Mouse (Mus musculus): Measurements from ENCODE around the gene Lhfpl2.

Lhfpl2 gene

GRCm38 (mm10) chr13:94098369-94099084 lies 40.9 kb downstream of the Lhfpl2 start:
- WGBS: 38% methylated on average over 16 of the region's 16 CpGs

DNA sequence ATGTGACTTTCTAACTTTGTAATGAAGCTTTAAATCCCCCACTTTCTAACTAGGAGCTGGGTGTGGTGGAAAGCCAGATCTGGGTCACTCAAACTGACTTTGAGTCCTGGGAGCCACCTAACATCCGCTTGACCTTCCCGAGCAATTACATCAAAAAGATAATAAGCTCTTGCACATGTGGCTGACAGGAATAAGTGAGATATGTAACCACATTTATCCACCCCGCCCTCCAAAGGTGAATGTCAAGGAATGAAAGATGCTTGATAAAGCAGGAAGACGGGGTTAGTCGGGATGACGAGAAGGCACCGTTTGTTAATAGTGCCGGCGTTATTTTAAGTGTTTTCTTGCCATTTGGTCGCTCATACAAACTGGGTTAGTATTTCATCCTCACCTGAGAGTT lies 41.5 kb downstream of the Lhfpl2 start:
- 95% methylated on average over 10 of the region's 10 CpGs for WGBS

DNA sequence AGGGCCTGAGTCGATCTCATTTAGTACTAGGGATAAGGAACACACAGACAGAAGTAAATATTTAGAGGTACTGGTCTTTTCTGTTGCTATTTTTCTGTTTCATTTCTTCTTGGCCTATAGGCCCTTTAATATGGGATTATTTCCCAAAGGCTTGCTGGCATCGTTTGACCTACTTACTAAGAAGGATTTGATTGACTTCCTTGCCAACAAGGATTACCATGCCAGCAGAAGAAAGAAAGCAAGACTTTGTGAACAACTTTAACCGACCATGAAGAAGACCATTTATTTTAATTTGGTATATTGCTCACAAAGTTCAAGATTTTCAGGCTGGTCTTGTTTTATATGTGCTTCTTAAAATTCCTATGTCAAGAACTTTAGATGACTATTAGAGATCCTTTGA lies 42.8 kb downstream of the Lhfpl2 start:
- 75% methylated on average over 3 of the region's 3 CpGs for WGBS

- WGBS: 91% methylated on average over 10 of the region's 10 CpGs
Observed at GRCm38 (mm10) chr13:94101020-94101571, 43.5 kb downstream of the Lhfpl2 start.

- WGBS: 58% methylated on average over 8 of the region's 8 CpGs
Observed at GRCm38 (mm10) chr13:94104866-94105475, 47.4 kb downstream of the Lhfpl2 start.

DNA sequence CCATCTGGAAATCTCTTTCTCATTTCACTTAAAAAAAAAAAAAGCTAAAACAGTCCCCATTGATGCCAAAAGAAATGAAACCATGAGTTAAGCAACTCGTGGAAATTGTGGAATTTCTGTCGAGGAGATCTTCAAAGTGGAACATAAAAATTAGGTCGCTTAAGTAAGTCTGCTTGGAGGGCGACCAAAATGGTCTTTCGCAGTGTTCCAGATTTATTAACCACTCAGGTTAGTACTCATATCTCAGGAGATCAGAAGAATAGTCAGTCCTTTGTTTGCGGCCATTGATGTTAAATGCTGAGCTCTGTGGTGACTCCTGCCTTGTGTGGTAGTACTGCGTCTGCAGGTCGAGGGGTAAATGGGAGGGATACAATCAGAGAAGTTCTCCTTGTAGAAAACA lies 48.8 kb downstream of the Lhfpl2 start:
- 70% methylated on average over 8 of the region's 8 CpGs for WGBS

GRCm38 (mm10) chr13:94106983-94107382 lies 49.4 kb downstream of the Lhfpl2 start:
- 68% methylated on average over 7 of the region's 7 CpGs for WGBS

DNA sequence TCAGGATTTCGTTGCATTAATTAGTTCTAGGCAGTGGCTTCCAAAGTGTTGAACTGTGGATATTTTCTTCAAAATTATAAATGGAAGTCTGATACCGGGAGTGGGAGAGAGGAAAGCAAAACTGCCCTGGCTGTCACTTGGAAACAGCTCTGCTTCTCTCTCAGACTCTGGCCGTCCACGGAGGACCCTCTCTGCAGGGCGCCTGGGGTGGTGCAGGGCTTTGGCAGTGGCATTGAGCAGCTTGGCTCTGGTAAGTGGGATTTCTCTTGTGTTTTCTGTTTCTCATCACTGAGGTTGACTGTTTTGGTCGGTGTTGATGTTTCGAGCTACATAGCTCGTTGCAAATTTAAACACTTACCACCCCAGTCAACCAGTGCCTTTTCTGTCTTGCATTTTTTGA lies 53.0 kb downstream of the Lhfpl2 start:
- 64% methylated on average over 8 of the region's 8 CpGs for WGBS

DNA sequence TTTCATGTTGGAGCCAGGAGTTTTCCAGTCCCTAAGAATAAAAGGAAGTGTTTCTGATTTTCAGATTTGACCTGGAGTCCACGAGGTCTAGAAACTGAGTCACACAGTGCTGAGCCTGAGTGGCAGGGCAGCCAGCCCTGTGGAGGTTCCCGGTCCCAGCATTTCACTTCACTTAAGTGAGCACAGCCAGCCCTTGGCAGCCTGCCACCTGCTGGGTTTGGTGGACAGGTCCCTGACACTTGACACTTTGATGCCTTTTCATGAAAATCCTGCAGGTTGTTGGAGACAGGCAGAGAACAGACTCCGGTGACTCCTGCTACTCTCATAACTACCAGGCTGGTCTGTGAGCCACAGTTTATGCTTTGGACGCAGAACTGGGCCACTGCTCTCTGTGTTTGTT lies 57.9 kb downstream of the Lhfpl2 start:
- 50% methylated on average over 4 of the region's 4 CpGs for WGBS

- 43% methylated on average over 13 of the region's 13 CpGs for WGBS
Observed at GRCm38 (mm10) chr13:94116705-94117410, 59.3 kb downstream of the Lhfpl2 start.

DNA sequence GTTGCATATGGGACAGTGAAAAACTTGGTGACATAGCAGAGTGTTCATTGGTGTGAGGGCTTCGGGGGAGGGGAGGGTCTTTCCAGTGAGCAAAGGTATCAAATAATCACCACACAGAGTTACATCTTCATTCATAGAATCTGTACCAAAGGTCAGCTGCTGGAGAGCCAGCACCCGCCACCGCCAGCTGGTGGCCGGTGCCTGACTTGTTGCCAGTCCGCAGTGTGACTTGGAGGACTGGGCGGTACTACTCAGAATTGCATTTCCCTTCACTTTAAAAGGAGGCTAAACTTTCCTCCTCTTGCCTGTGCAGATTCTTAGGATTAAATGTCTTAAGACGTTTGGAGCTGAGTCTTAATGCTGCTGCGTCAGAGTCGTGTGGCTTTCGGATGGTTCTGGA lies 59.9 kb downstream of the Lhfpl2 start:
- whole genome bisulfite sequencing: 94% methylated on average over 10 of the region's 10 CpGs

GRCm38 (mm10) chr13:94118091-94118490 lies 60.5 kb downstream of the Lhfpl2 start:
- WGBS: 96% methylated on average over 1 of the region's 1 CpGs

GRCm38 (mm10) chr13:94119309-94119708 lies 61.7 kb downstream of the Lhfpl2 start:
- WGBS: 92% methylated on average over 5 of the region's 5 CpGs

- WGBS: 65% methylated on average over 16 of the region's 16 CpGs
Observed at GRCm38 (mm10) chr13:94122703-94123592, 65.4 kb downstream of the Lhfpl2 start.

GRCm38 (mm10) chr13:94130394-94130793 lies 72.8 kb downstream of the Lhfpl2 start:
- WGBS: 74% methylated on average over 7 of the region's 7 CpGs

GRCm38 (mm10) chr13:94131135-94131534 lies 73.5 kb downstream of the Lhfpl2 start:
- WGBS: 98% methylated on average over 4 of the region's 4 CpGs

DNA sequence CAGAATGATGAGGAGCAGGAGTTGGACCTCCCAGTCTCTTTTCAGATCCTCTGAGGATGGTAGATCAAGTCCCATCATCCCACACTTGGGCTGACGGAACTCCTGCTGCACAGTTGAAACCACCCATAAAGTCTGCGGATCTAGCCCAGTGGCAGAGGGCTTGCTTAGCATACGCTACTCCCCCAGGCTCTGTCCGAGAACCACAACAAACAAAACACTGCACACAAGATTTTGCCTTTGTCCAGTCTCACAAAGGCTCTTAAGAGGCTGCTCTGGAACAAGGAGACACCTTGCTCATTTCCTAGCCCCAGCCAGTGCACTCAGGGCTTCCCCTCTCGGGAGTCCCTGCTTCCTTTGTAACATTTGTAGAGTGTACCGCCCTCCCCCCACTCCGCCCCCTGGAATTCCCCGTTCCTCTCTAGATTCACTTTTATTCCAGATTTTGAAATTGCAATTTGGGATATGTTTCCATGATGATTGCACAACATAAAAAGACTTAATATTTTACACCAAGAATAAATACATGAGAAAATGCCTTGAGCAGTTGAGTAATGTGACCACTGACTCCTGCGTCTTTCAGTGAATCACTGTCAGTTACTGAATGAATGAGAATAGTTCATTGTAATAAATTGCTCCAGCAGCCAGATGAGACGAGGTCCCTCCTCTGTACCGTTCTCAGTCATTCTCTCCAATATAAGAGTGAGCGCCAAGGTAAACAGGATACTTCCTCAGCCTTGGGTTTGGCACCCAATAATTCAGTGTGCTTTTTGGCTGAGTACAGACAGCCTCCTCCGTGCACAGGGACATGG lies 74.8 kb downstream of the Lhfpl2 start:
- 57% methylated on average over 13 of the region's 13 CpGs for WGBS

DNA sequence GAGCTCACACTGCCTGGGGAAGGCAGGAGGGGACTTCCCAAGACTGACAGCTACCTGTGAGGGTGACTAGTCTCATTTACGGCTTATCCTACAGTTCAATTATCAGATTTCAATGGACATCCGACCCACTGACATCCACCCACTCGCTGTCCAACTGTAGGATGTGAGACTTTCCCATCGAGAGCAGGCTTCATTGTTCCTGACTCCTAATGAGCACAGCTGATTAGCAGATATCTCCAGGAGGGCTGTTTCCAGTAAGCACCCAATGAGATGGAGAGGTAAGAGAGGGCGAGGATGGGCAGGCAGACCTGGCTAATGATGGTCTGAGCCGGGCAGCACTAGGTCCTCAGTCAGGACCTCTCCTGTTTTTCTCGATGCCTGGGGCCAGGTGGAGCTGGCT lies 77.0 kb downstream of the Lhfpl2 start:
- WGBS: 73% methylated on average over 7 of the region's 7 CpGs

GRCm38 (mm10) chr13:94135180-94135579 lies 77.6 kb downstream of the Lhfpl2 start:
- 61% methylated on average over 7 of the region's 7 CpGs for WGBS

GRCm38 (mm10) chr13:94139713-94140445 lies 82.3 kb downstream of the Lhfpl2 start:
- WGBS: 56% methylated on average over 14 of the region's 14 CpGs

Measured in cerebral cortex, adult 2 months (tissue).